Mouse (Mus musculus): ENCODE results near the gene Tmed9. TPM values are rescaled to one million over a fixed set of nuclear protein-coding genes. Genes with fewer than 3 reads are reported as not detected.
A peak's percentile ranks its signal among the peaks of the same experiment; 100 is the strongest.
"Not testable (repeated sequence)": the region's sequence is repeated elsewhere in the genome, so short reads cannot be mapped to it uniquely, and the experiment has no call there.

The Tmed9 gene
- polyA plus RNA-seq, 1 experiment from 2014 or later = 73.5 TPM

- peaks cover 8% of the 10 kb centered on the region; the same call in 1 of the 2 replicates for H3K4me1 ChIP-seq (ENCODE audit: control insufficient read depth, insufficient read depth, low read length)
- no peak overlapping the region for H3K4me3 ChIP-seq (ENCODE audit: low read length)
- ATAC-seq (ENCODE audit: low FRiP score, low TSS enrichment) = no peak
- peaks cover 7% of the 10 kb centered on the region; the same call in 1 of the 2 replicates for H3K36me3 ChIP-seq (ENCODE audit: control insufficient read depth, insufficient read depth, low read length)
- WGBS = 82% methylated on average over 2 of the region's 2 CpGs
- H3K4me2 ChIP-seq (replicated peaks; ENCODE audit: low read depth, low read length) = peak overlapping the region; percentile 66
- H3K27me3 ChIP-seq (ENCODE audit: control insufficient read depth, insufficient read depth, low read length) = no peaks in the 10 kb centered on the region
- no peak overlapping the region for H3K9ac ChIP-seq (ENCODE audit: low read depth, low read length)
- H3K27ac ChIP-seq (ENCODE audit: low read depth, low read length) = no peak overlapping the region
- H3K9me3 ChIP-seq (ENCODE audit: control insufficient read depth, low read length) = peaks cover 3% of the 10 kb centered on the region; the same call in 1 of the 2 replicates
These were observed 1.6 kb upstream of the Tmed9 start for GRCm38 (mm10) chr13:55571977-55572376.

- Histone ChIP-seq H3K27ac (ENCODE audit: low read depth, low read length) (no peak overlapping the region), H3K4me3 (ENCODE audit: low read length) (no peak overlapping the region), H3K4me2 (replicated peaks; ENCODE audit: low read depth, low read length) (no peak overlapping the region), H3K27me3 (ENCODE audit: control insufficient read depth, insufficient read depth, low read length) (no peaks in the 10 kb centered on the region), H3K36me3 (ENCODE audit: control insufficient read depth, insufficient read depth, low read length) (no peaks in the 10 kb centered on the region), H3K9ac (ENCODE audit: low read depth, low read length) (no peak overlapping the region), H3K9me3 (ENCODE audit: control insufficient read depth, low read length) (peaks cover 3% of the 10 kb centered on the region; the same call in 1 of the 2 replicates), H3K4me1 (ENCODE audit: control insufficient read depth, insufficient read depth, low read length) (peaks cover 4% of the 10 kb centered on the region; the same call in 1 of the 2 replicates)
- ATAC-seq (ENCODE audit: low FRiP score, low TSS enrichment) = no peak
- WGBS = 64% methylated on average over 5 of the region's 5 CpGs
These were observed 789 bp downstream of the Tmed9 start for GRCm38 (mm10) chr13:55574321-55574720.

- ATAC-seq (ENCODE audit: low FRiP score, low TSS enrichment) = no peak
- H3K36me3 ChIP-seq (ENCODE audit: control insufficient read depth, insufficient read depth, low read length) = no peaks in the 10 kb centered on the region
- 57% methylated on average over 5 of the region's 5 CpGs for WGBS
- H3K27ac ChIP-seq (ENCODE audit: low read depth, low read length) = no peak overlapping the region
- no peaks in the 10 kb centered on the region for H3K4me1 ChIP-seq (ENCODE audit: control insufficient read depth, insufficient read depth, low read length)
- no peak overlapping the region for H3K4me3 ChIP-seq (ENCODE audit: low read length)
- no peak overlapping the region for H3K4me2 ChIP-seq (replicated peaks; ENCODE audit: low read depth, low read length)
- peaks cover 3% of the 10 kb centered on the region; the same call in 1 of the 2 replicates for H3K9me3 ChIP-seq (ENCODE audit: control insufficient read depth, low read length)
- no peaks in the 10 kb centered on the region for H3K27me3 ChIP-seq (ENCODE audit: control insufficient read depth, insufficient read depth, low read length)
- H3K9ac ChIP-seq (ENCODE audit: low read depth, low read length) = no peak overlapping the region
These were observed 2.4 kb downstream of the Tmed9 start for GRCm38 (mm10) chr13:55575932-55576331.

GRCm38 (mm10) chr13:55576872-55577271 lies 3.3 kb downstream of the Tmed9 start:
- H3K4me2 ChIP-seq (replicated peaks; ENCODE audit: low read depth, low read length); H3K4me3 ChIP-seq (ENCODE audit: low read length); H3K9ac ChIP-seq (ENCODE audit: low read depth, low read length); H3K4me1 ChIP-seq (ENCODE audit: control insufficient read depth, insufficient read depth, low read length); H3K27ac ChIP-seq (ENCODE audit: low read depth, low read length); H3K36me3 ChIP-seq (ENCODE audit: control insufficient read depth, insufficient read depth, low read length); H3K27me3 ChIP-seq (ENCODE audit: control insufficient read depth, insufficient read depth, low read length); ATAC-seq (ENCODE audit: low FRiP score, low TSS enrichment); H3K9me3 ChIP-seq (ENCODE audit: control insufficient read depth, low read length): not testable (repeated sequence)
- WGBS = 90% methylated on average over 7 of the region's 7 CpGs

GRCm38 (mm10) chr13:55578086-55578485 lies 4.6 kb downstream of the Tmed9 start:
- Histone ChIP-seq H3K27me3 (ENCODE audit: control insufficient read depth, insufficient read depth, low read length) (no peaks in the 10 kb centered on the region), H3K36me3 (ENCODE audit: control insufficient read depth, insufficient read depth, low read length) (no peaks in the 10 kb centered on the region), H3K9me3 (ENCODE audit: control insufficient read depth, low read length) (peaks cover 3% of the 10 kb centered on the region; the same call in 1 of the 2 replicates), H3K27ac (ENCODE audit: low read depth, low read length) (no peak overlapping the region), H3K9ac (ENCODE audit: low read depth, low read length) (no peak overlapping the region), H3K4me1 (ENCODE audit: control insufficient read depth, insufficient read depth, low read length) (no peaks in the 10 kb centered on the region), H3K4me3 (ENCODE audit: low read length) (no peak overlapping the region), H3K4me2 (replicated peaks; ENCODE audit: low read depth, low read length) (no peak overlapping the region)
- 83% methylated on average over 4 of the region's 4 CpGs for WGBS
- no peak for ATAC-seq (ENCODE audit: low FRiP score, low TSS enrichment)

- Histone ChIP-seq H3K27ac (ENCODE audit: low read depth, low read length) (no peak overlapping the region), H3K4me2 (replicated peaks; ENCODE audit: low read depth, low read length) (no peak overlapping the region), H3K4me1 (ENCODE audit: control insufficient read depth, insufficient read depth, low read length) (no peaks in the 10 kb centered on the region; the same call in 1 of the 2 replicates), H3K4me3 (ENCODE audit: low read length) (no peak overlapping the region), H3K36me3 (ENCODE audit: control insufficient read depth, insufficient read depth, low read length) (peaks cover 27% of the 10 kb centered on the region), H3K9ac (ENCODE audit: low read depth, low read length) (no peak overlapping the region), H3K9me3 (ENCODE audit: control insufficient read depth, low read length) (no peaks in the 10 kb centered on the region), H3K27me3 (ENCODE audit: control insufficient read depth, insufficient read depth, low read length) (no peaks in the 10 kb centered on the region; the same call in 1 of the 2 replicates)
- ATAC-seq (ENCODE audit: low FRiP score, low TSS enrichment) = peak; percentile 8; the same call in 1 of the 2 replicates
- 78% methylated on average over 4 of the region's 4 CpGs for WGBS
These were observed 18.5 kb downstream of the Tmed9 start for GRCm38 (mm10) chr13:55591961-55592490.

- WGBS = 4% methylated on average over 29 of the region's 29 CpGs
- H3K27ac ChIP-seq (ENCODE audit: low read depth, low read length) = no peak overlapping the region
- peak overlapping the region; percentile 90 for H3K9ac ChIP-seq (ENCODE audit: low read depth, low read length)
- no peaks in the 10 kb centered on the region; the same call in 1 of the 2 replicates for H3K27me3 ChIP-seq (ENCODE audit: control insufficient read depth, insufficient read depth, low read length)
- H3K9me3 ChIP-seq (ENCODE audit: control insufficient read depth, low read length) = no peaks in the 10 kb centered on the region
- H3K4me1 ChIP-seq (ENCODE audit: control insufficient read depth, insufficient read depth, low read length) = no peaks in the 10 kb centered on the region; the same call in 1 of the 2 replicates
- peak overlapping the region; percentile 93 for H3K4me3 ChIP-seq (ENCODE audit: low read length)
- ATAC-seq (ENCODE audit: low FRiP score, low TSS enrichment) = peak; percentile 98
- H3K4me2 ChIP-seq (replicated peaks; ENCODE audit: low read depth, low read length) = peak overlapping the region; percentile 41
- peaks cover 32% of the 10 kb centered on the region for H3K36me3 ChIP-seq (ENCODE audit: control insufficient read depth, insufficient read depth, low read length)
These were observed 19.2 kb downstream of the Tmed9 start for GRCm38 (mm10) chr13:55592512-55593253.

GRCm38 (mm10) chr13:55593254-55593747 lies 19.8 kb downstream of the Tmed9 start:
- H3K4me1 ChIP-seq (ENCODE audit: control insufficient read depth, insufficient read depth, low read length) = no peaks in the 10 kb centered on the region; the same call in 1 of the 2 replicates
- 1% methylated on average over 31 of the region's 31 CpGs for WGBS
- H3K9me3 ChIP-seq (ENCODE audit: control insufficient read depth, low read length) = no peaks in the 10 kb centered on the region
- H3K4me2 ChIP-seq (replicated peaks; ENCODE audit: low read depth, low read length) = peak overlapping the region; percentile 41
- peak overlapping the region; percentile 56; the same call in 1 of the 2 replicates for H3K27ac ChIP-seq (ENCODE audit: low read depth, low read length)
- peak overlapping the region; percentile 93 for H3K4me3 ChIP-seq (ENCODE audit: low read length)
- peak overlapping the region; percentile 90 for H3K9ac ChIP-seq (ENCODE audit: low read depth, low read length)
- ATAC-seq (ENCODE audit: low FRiP score, low TSS enrichment) = peak; percentile 57
- peaks cover 38% of the 10 kb centered on the region for H3K36me3 ChIP-seq (ENCODE audit: control insufficient read depth, insufficient read depth, low read length)
- H3K27me3 ChIP-seq (ENCODE audit: control insufficient read depth, insufficient read depth, low read length) = no peaks in the 10 kb centered on the region; the same call in 1 of the 2 replicates

GRCm38 (mm10) chr13:55595375-55595774 lies 21.8 kb downstream of the Tmed9 start:
- Histone ChIP-seq H3K27ac (ENCODE audit: low read depth, low read length) (no peak overlapping the region), H3K4me1 (ENCODE audit: control insufficient read depth, insufficient read depth, low read length) (no peaks in the 10 kb centered on the region; the same call in 1 of the 2 replicates), H3K27me3 (ENCODE audit: control insufficient read depth, insufficient read depth, low read length) (no peaks in the 10 kb centered on the region), H3K9me3 (ENCODE audit: control insufficient read depth, low read length) (no peaks in the 10 kb centered on the region), H3K9ac (ENCODE audit: low read depth, low read length) (no peak overlapping the region), H3K4me3 (ENCODE audit: low read length) (no peak overlapping the region), H3K36me3 (ENCODE audit: control insufficient read depth, insufficient read depth, low read length) (peaks cover 38% of the 10 kb centered on the region), H3K4me2 (replicated peaks; ENCODE audit: low read depth, low read length) (no peak overlapping the region)
- no peak for ATAC-seq (ENCODE audit: low FRiP score, low TSS enrichment)
- 95% methylated on average over 12 of the region's 12 CpGs for WGBS

All from kidney, embryonic 14.5 days (tissue).